Mouse (Mus musculus): ENCODE data around the gene Gna12.

- TF ChIP-seq CTCF (IDR thresholded peaks at IDR 0.05; ENCODE audit: insufficient read depth, low read length) (no peak), POLR2A (IDR thresholded peaks at IDR 0.05; ENCODE audit: borderline replicate concordance, extremely low read depth, low read depth, low read length) (no peak)
Measured at GRCm38 (mm10) chr5:140806939-140807338, 23.3 kb downstream of the Gna12 start.
